Mouse (Mus musculus): ENCODE results near the gene Gdf9.
A peak's percentile ranks its signal among the peaks of the same experiment; 100 is the strongest.

Gene Gdf9

DNA sequence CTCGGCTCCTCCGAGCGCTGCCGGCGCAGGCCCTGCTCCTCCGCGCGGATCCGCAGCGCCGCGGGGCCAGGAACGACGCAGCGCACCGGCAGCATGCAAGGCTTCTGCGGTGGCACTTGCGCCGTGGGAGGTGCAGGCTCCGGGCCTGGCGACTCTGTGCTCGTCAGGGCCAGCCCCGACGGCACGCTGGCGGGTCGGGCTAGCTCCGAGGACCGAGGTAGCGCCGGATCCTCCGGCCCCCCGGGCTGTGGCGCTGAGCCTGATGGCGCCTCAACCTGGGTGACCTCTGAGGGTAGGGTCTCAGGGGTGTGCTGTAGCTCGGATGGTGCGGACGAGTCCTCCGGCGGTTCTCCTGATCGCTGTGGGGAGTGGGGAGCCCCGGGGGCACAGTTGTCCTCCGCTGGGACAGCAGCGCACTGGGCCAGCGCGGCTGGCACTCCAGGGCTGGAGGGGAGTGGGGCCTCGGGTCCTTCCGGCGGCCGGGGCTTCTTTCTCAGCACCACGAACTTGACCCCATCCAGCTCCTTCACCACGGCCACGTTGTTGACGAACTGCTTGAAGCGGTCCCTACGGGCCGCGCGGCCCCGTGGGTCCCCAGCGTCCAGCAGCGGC is 48.5 kb downstream of the Gdf9 start:
- peak; percentile 72 for DNase-seq

GRCm38 (mm10) chr11:53479783-53480301 is 49.0 kb downstream of the Gdf9 start, which contains the start of the genes Gm9945 and Sowaha:
Gene Gm9945 (plus strand): TSS chr11:53480166.
Gene Sowaha (minus strand): TSS chr11:53480274.
- DNase-seq: no peak

- DNase-seq: no peak
Observed at GRCm38 (mm10) chr11:53481088-53481730, 50.4 kb downstream of the Gdf9 start.

- DNase-seq: no peak
Observed at GRCm38 (mm10) chr11:53483159-53483891, 52.5 kb downstream of the Gdf9 start.

DNA sequence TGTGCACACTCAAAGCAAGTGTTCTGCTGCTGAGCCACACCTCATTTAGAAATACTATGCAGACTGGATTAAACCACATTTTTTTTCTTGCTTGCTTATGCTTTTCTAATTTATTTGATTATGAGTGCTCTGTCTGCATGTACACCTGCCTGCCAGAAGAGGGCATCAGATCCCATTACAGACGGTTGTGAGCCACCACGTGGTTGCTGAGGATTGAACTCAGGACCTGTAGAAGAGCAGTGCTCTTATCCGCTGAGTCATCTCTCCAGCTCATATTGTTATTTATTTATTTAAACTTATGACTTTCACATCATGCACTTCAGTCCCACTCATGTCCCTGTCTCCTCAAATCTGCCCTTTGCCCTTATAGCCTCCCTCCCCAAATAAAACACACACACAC is 54.9 kb downstream of the Gdf9 start:
- no peak for DNase-seq

DNA sequence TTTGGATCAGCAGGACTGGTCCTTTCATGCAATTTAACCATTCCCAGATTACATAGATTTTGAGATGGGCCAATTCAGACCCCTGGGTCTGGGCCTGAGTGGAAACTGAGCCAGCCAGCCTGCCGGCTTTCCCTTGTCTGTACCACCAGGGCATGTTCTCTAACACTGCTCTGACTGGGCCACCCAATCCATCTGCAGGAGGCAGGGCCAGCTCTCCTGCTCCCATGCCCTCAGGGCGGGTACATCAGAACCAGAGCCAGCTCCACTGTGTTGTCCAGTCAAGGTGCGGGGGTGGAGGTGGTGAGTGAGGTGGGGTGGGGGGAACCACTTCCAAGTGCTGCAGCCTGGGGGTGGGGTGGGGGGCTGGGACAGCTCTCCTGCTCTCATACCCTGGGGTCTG is 55.5 kb downstream of the Gdf9 start:
- DNase-seq: no peak

DNA sequence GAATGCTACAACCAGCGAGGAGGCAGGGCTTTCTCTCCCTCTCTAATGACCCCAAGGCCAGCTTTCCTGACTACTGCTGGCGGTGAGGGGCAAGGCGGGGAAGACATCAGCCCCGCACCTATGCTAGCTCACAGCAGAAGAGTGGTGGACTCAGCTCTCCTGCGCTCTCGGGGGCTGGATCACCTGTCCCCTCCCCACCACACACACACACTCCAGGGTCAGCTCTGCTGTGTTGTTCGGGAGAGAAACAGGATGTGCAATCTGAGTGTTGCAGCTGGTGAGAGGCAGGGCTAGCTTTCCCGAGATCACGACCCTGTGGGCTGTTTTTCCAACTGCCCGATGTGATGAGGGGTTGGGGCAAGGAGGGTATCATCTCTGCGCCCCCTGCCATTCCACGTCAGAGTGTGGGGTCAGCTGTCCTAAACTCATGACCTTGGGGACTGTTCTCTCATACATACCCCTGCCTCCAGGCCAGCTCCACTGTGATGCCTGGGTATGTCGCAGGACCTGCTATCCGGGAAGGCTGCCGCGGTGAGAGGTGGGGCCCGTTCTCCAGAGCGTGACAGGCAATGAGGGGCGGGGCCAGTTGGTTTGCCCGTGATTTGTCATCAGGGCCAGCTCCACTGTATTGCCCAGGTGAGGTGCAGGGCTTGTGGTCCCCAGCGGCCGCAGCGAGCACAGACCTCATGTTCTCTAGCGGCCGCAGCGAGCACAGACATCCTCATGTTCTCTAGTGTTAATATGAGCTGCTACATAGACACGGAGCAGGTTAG is 56.2 kb downstream of the Gdf9 start:
- no peak for DNase-seq

Measured in right cerebral cortex, postnatal 25 days (tissue).